Mouse (Mus musculus): ENCODE data around the gene Olfr518. TPM values are rescaled to one million over a fixed set of nuclear protein-coding genes. Genes with fewer than 3 reads are reported as not detected.

Olfr518 gene
- total and polyA plus RNA-seq, 3 experiments: not detected

DNA sequence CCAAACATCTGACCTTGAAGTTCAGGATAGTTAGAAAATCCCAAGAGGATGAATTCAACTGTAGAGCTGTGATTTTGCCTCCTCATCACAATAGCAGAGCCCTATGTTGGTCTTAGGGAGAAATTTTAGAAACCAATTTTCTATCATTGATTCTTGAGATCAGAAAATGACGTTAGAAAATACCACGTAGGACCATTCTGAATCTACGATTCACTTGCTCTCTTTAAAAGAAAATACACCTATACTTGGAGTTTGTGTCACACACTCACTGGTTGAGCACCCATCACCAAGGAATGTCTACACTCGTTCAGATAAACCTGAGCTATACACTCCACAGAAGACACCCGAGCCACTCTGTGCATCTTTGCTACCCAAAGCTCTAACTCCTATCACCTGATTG, 9.5 kb upstream of the Olfr518 start, which contains the start of gene Olfr519:
Gene Olfr519 (minus strand): TSS at position 101 of the 400 bp plus-strand sequence.
- no peak for TF ChIP-seq MYC (IDR thresholded peaks at IDR 0.05; ENCODE audit: low read depth, low read length)
- TF ChIP-seq ELF1 (IDR thresholded peaks at IDR 0.05; ENCODE audit: low read depth, low read length): no peak
- TF ChIP-seq MAFK (IDR thresholded peaks at IDR 0.05; ENCODE audit: borderline replicate concordance, low read depth, low read length): no peak
- TF ChIP-seq MYB (IDR thresholded peaks at IDR 0.05; ENCODE audit: low read depth, low read length): no peak
- no peak for TF ChIP-seq USF1 (IDR thresholded peaks at IDR 0.05; ENCODE audit: low read depth, low read length)
- no peak for TF ChIP-seq MXI1 (IDR thresholded peaks at IDR 0.05; ENCODE audit: low read depth, low read length)
- TF ChIP-seq UBTF (IDR thresholded peaks at IDR 0.05; ENCODE audit: borderline replicate concordance, insufficient read depth, low read depth, low read length): no peak
- TF ChIP-seq GATA1 (IDR thresholded peaks at IDR 0.05; ENCODE audit: low read depth, low read length): no peak
- TF ChIP-seq ZNF384 (IDR thresholded peaks at IDR 0.05; ENCODE audit: low read depth, low read length): no peak
- no peak for TF ChIP-seq TCF12 (IDR thresholded peaks at IDR 0.05; ENCODE audit: low read depth, low read length)
- TF ChIP-seq MEF2A (IDR thresholded peaks at IDR 0.05; ENCODE audit: extremely low read depth, insufficient replicate concordance, low read depth, low read length, poor library complexity, severe bottlenecking): no peak
- no peak for TF ChIP-seq NRF1 (IDR thresholded peaks at IDR 0.05; ENCODE audit: insufficient read depth, low read depth, low read length, poor library complexity, severe bottlenecking)
- no peak for TF ChIP-seq ZKSCAN1 (IDR thresholded peaks at IDR 0.05; ENCODE audit: low read depth, low read length)
- no peaks in the 10 kb centered on the region for H3K9me3 ChIP-seq (replicated peaks; ENCODE audit: insufficient read depth, low read length)
- no peak for DNase-seq (ENCODE audit: low read depth, low spot score)

DNA sequence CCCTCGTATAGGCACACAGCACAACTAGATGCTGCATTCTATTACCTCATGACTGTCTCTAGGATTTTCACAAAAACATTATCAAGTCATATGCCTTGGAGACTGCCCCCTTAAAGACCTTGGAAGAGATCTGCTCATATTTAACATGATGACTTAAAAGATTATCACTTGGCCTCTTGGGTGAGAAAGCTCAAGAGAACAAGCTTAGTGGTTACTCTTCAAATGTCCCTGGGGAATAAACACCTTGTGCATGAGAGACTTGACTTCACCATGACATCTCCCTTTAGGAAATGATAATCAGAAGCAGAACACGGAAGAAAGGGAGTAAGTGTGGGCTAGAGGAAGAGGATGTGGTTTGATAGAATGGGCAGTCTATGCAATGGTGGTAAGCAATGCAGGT, 12.5 kb downstream of the Olfr518 start, which contains the start of gene Olfr517:
Gene Olfr517 (minus strand): TSS at position 101 of the 400 bp plus-strand sequence.
- no peaks in the 10 kb centered on the region for H3K4me1 ChIP-seq (ENCODE audit: control insufficient read depth in 1 of 2, insufficient read depth in 2 of 2, low read length in 2 of 2)
- no peak within 1 kb of the TSS for H3K9ac ChIP-seq (ENCODE audit: control insufficient read depth, low read depth, low read length, poor library complexity, severe bottlenecking)
- H3K27ac ChIP-seq (ENCODE audit: control insufficient read depth, low read depth, low read length): no peak within 1 kb of the TSS
- TF ChIP-seq KAT2A (conservative IDR thresholded peaks at IDR 0.05; ENCODE audit: low read depth, low read length): no peak
- no peak for TF ChIP-seq CHD2 (IDR thresholded peaks at IDR 0.05; ENCODE audit: low read length)
- TF ChIP-seq SIN3A (IDR thresholded peaks at IDR 0.05; ENCODE audit: low read length): no peak
- no peak for TF ChIP-seq POLR2AphosphoS5 (IDR thresholded peaks at IDR 0.05; ENCODE audit: borderline replicate concordance, low read depth, low read length)
- TF ChIP-seq HCFC1 (IDR thresholded peaks at IDR 0.05; ENCODE audit: low read depth, low read length): no peak
- TF ChIP-seq MAX (IDR thresholded peaks at IDR 0.05; ENCODE audit: low read length): no peak
- no peak for TF ChIP-seq SMC3 (IDR thresholded peaks at IDR 0.05; ENCODE audit: low read depth, low read length)
- H3K27me3 ChIP-seq (ENCODE audit: control insufficient read depth in 1 of 2, insufficient read depth in 2 of 2, low read length in 2 of 2): no peaks in the 10 kb centered on the region
- H3K36me3 ChIP-seq (ENCODE audit: control insufficient read depth in 1 of 2, insufficient read depth in 2 of 2, low read length in 2 of 2): no peaks in the 10 kb centered on the region
- H3K9me3 ChIP-seq (replicated peaks; ENCODE audit: insufficient read depth, low read length): no peaks in the 10 kb centered on the region
- H3K4me3 ChIP-seq (ENCODE audit: control insufficient read depth in 1 of 2, insufficient read depth in 1 of 2, low read depth in 2 of 2, low read length in 2 of 2): no peak within 1 kb of the TSS
- H3K79me2 ChIP-seq (ENCODE audit: control insufficient read depth, insufficient read depth, low read length, poor library complexity): no peaks in the 10 kb centered on the region
- no peak for DNase-seq (ENCODE audit: low read depth, low spot score)

More for the DNA sequence above, 9.5 kb upstream of the Olfr518 start, which contains the start of gene Olfr519:
- no peaks in the 10 kb centered on the region for H3K4me1 ChIP-seq (ENCODE audit: control insufficient read depth in 1 of 2, insufficient read depth in 2 of 2, low read length in 2 of 2)
- H3K27ac ChIP-seq (ENCODE audit: control insufficient read depth, low read depth, low read length): no peak within 1 kb of the TSS
- H3K36me3 ChIP-seq (ENCODE audit: control insufficient read depth in 1 of 2, insufficient read depth in 2 of 2, low read length in 2 of 2): no peaks in the 10 kb centered on the region
- no peaks in the 10 kb centered on the region; a peak in 1 of 4 replicates for H3K27me3 ChIP-seq (ENCODE audit: control insufficient read depth in 1 of 2, insufficient read depth in 2 of 2, low read length in 2 of 2)
- no peak within 1 kb of the TSS for H3K9ac ChIP-seq (ENCODE audit: control insufficient read depth, low read depth, low read length, poor library complexity, severe bottlenecking)
- H3K4me3 ChIP-seq (ENCODE audit: control insufficient read depth in 1 of 2, insufficient read depth in 1 of 2, low read depth in 2 of 2, low read length in 2 of 2): no peak within 1 kb of the TSS
- no peaks in the 10 kb centered on the region for H3K79me2 ChIP-seq (ENCODE audit: control insufficient read depth, insufficient read depth, low read length, poor library complexity)
